Mouse (Mus musculus) CH12.LX (cell line): ENCODE measurements around the gene Kalrn. TPM values are rescaled to one million over a fixed set of nuclear protein-coding genes. Genes with fewer than 3 reads are reported as not detected.

Experiments used
- DNase-seq: peaks from one replicate; pipeline ENCODE4 v3.0.0-alpha.2; 2013; ENCODE audit errors: extremely low read depth
- H3K27ac ChIP-seq: 2 replicates; pipeline ENCODE4 v1.5.1; 2012; ENCODE audit warnings: low read depth, mild to moderate bottlenecking, control low read depth, moderate library complexity; ENCODE audit not compliant: insufficient read depth
- H3K27me3 ChIP-seq: replicated peaks from 2 replicates; pipeline ENCODE3; 2012; ENCODE audit warnings: inconsistent platforms
- H3K36me3 ChIP-seq, 2 experiments: replicated peaks in 1 of 2; 2 replicates each; pipeline versions ENCODE3 to v1.6.1; 2012; ENCODE audit warnings: inconsistent platforms in 1 of 2, low read length in 1 of 2, mild to moderate bottlenecking in 1 of 2, mixed read lengths in 1 of 2, moderate library complexity in 1 of 2; ENCODE audit not compliant: control insufficient read depth in 1 of 2, insufficient read depth in 1 of 2
- H3K4me1 ChIP-seq, 2 experiments: 2 replicates each; pipeline ENCODE4 v1.6.1; 2012; ENCODE audit warnings: inconsistent platforms in 1 of 2, moderate library complexity in 1 of 2; ENCODE audit not compliant: insufficient read depth in 2 of 2, control insufficient read depth in 1 of 2
- H3K4me2 ChIP-seq: 2 replicates; pipeline ENCODE4 v1.6.1; 2012; ENCODE audit warnings: low read depth, mild to moderate bottlenecking, control low read depth; ENCODE audit not compliant: poor library complexity, insufficient read depth, severe bottlenecking
- H3K4me3 ChIP-seq, 3 experiments: fragments of 150-350 bp in 1 of 3; sonication (generic) in 1 of 3; replicated peaks in 1 of 3; 2 replicates each; pipeline versions ENCODE3 to v1.5.1; 2011 to 2012; ENCODE audit warnings: low read depth in 2 of 3, low read length in 2 of 3, mild to moderate bottlenecking in 2 of 3, moderate library complexity in 2 of 3, control low read depth in 1 of 3, improper control_type of control experiment in 1 of 3, inconsistent platforms in 1 of 3, mixed read lengths in 1 of 3; ENCODE audit not compliant: poor library complexity in 1 of 3
- H3K79me2 ChIP-seq: replicated peaks from 2 replicates; pipeline ENCODE4 v1.6.1; 2012; ENCODE audit warnings: mild to moderate bottlenecking, moderate library complexity; ENCODE audit not compliant: control insufficient read depth, poor library complexity, insufficient read depth, severe bottlenecking; ENCODE audit errors: extremely low read depth
- H3K9ac ChIP-seq: 2 replicates; pipeline ENCODE4 v1.6.1; 2012; ENCODE audit warnings: low read depth, mild to moderate bottlenecking, control low read depth, moderate library complexity; ENCODE audit not compliant: insufficient read depth
- H3K9me3 ChIP-seq: replicated peaks from 2 replicates; pipeline ENCODE3; 2012; ENCODE audit warnings: low read length, inconsistent platforms, mixed read lengths
- BHLHE40 ChIP-seq: IDR thresholded peaks from 2 replicates; pipeline ENCODE4 v1.6.1; 2011; ENCODE audit warnings: mild to moderate bottlenecking, low read depth, low read length, improper control_type of control experiment
- E2F4 ChIP-seq: IDR thresholded peaks from 2 replicates; pipeline ENCODE4 v1.6.1; 2011; ENCODE audit warnings: low read depth, low read length, improper control_type of control experiment; ENCODE audit not compliant: insufficient replicate concordance
- EP300 ChIP-seq: IDR thresholded peaks from 2 replicates; pipeline ENCODE4 v1.6.1; 2011; ENCODE audit warnings: low read length, improper control_type of control experiment
- ETS1 ChIP-seq: conservative IDR thresholded peaks from 2 replicates; pipeline ENCODE4 v1.6.1; 2012; ENCODE audit warnings: low read depth, mild to moderate bottlenecking, inconsistent platforms, low read length, improper control_type of control experiment, moderate library complexity
- JUN ChIP-seq: IDR thresholded peaks from 2 replicates; pipeline ENCODE4 v1.6.1; 2011; ENCODE audit warnings: low read depth, mild to moderate bottlenecking, low read length, improper control_type of control experiment, moderate library complexity; ENCODE audit not compliant: insufficient read depth
- JUND ChIP-seq: conservative IDR thresholded peaks from 2 replicates; pipeline ENCODE4 v1.6.1; 2011; ENCODE audit warnings: low read depth, low read length, improper control_type of control experiment
- MAZ ChIP-seq: IDR thresholded peaks from 2 replicates; pipeline ENCODE4 v1.6.1; 2012; ENCODE audit warnings: low read depth, mild to moderate bottlenecking, inconsistent platforms, low read length, improper control_type of control experiment, moderate library complexity
- POLR2A ChIP-seq: IDR thresholded peaks from 2 replicates; pipeline ENCODE4 v1.6.1; 2011; ENCODE audit warnings: low read depth, mild to moderate bottlenecking, improper control_type of control experiment, low read length
- SIN3A ChIP-seq: IDR thresholded peaks from 2 replicates; pipeline ENCODE4 v1.6.1; 2012; ENCODE audit warnings: low read length, improper control_type of control experiment, inconsistent platforms
- SMC3 ChIP-seq: IDR thresholded peaks from 2 replicates; pipeline ENCODE4 v1.6.1; 2011; ENCODE audit warnings: low read depth, low read length, improper control_type of control experiment
- UBTF ChIP-seq: IDR thresholded peaks from 2 replicates; pipeline ENCODE4 v1.6.1; 2012; ENCODE audit warnings: low read depth, mild to moderate bottlenecking, inconsistent platforms, low read length, improper control_type of control experiment, moderate library complexity
- USF2 ChIP-seq: conservative IDR thresholded peaks from 2 replicates; pipeline ENCODE4 v1.6.1; 2011; ENCODE audit warnings: low read depth, low read length, improper control_type of control experiment
- ZC3H11A ChIP-seq: IDR thresholded peaks from 2 replicates; pipeline ENCODE4 v1.6.1; 2012; ENCODE audit warnings: low read depth, mild to moderate bottlenecking, inconsistent platforms, low read length, improper control_type of control experiment
- ZNF384 ChIP-seq: IDR thresholded peaks from 2 replicates; pipeline ENCODE4 v1.6.1; 2012; ENCODE audit warnings: low read depth, low read length, improper control_type of control experiment, inconsistent platforms
- dilution Hi-C: fragments of 300-500 bp; cut with MboI; formaldehyde crosslinking; loops from 2 replicates; pipeline ENCODE4 v1.14.3; 2020; ENCODE audit warnings: low sequenced_read_pairs; ENCODE audit not compliant: extremely low pct_unique_long_range_greater_than_20kb, extremely low pct_ligation_motif_present
- in situ Hi-C: fragments of 300-500 bp; cut with MboI; formaldehyde crosslinking; loops from 3 replicates; pipeline ENCODE4 v1.14.3; 2019; ENCODE audit warnings: low sequenced_read_pairs, low pct_ligation_motif_present, low pct_unique_long_range_greater_than_20kb, mixed read lengths
- polyA plus RNA-seq: library from polyadenylated mRNA; unstranded; fragments of >175 nt; gene quantifications from 2 replicates; pipeline ENCODE4 v1.2.1, GENCODE M21; 2012; ENCODE audit warnings: low read depth; ENCODE audit not compliant: insufficient read length
- total RNA-seq, 2 experiments: library from RNA; depleted of rRNA; stranded (reverse); fragments of 300-350 nt in 1 of 2; fragments of >200 nt in 1 of 2; gene quantifications; 2 replicates each; pipeline ENCODE4 v1.2.3; 2012 to 2014

Kalrn gene
- total and polyA plus RNA-seq, 3 experiments, result 0.08 to 0.09 TPM; not detected in 1

GRCm38 (mm10) chr16:33941271-33941781 is 632.0 kb downstream of the Kalrn start:
- H3K9me3 ChIP-seq, result no peaks in the 10 kb centered on the region
- no peaks in the 10 kb centered on the region for H3K36me3 ChIP-seq
- H3K4me3 ChIP-seq, result no peak overlapping the region
- H3K27me3 ChIP-seq, result peaks cover 3% of the 10 kb centered on the region
- no peaks in the 10 kb centered on the region for H3K4me1 ChIP-seq
- DNase-seq, result no peak
- no peak overlapping the region for H3K27ac ChIP-seq
- H3K79me2 ChIP-seq, result no peaks in the 10 kb centered on the region
- no peak overlapping the region for H3K9ac ChIP-seq
- no peak for TF ChIP-seq UBTF
- no peak for TF ChIP-seq JUND
- no peak for TF ChIP-seq ETS1
- no peak for TF ChIP-seq POLR2A
- no peak for TF ChIP-seq E2F4
- no peak for TF ChIP-seq SIN3A
- no peak for TF ChIP-seq SMC3
- dilution Hi-C loops, result no loop called here
- in situ Hi-C loops, result no loop called here
- no peak overlapping the region for H3K4me2 ChIP-seq

- H3K36me3 ChIP-seq, result no peaks in the 10 kb centered on the region
- TF ChIP-seq E2F4 (no peak), EP300 (no peak), MAZ (no peak), ZNF384 (no peak), USF2 (no peak)
- no peak overlapping the region for H3K9ac ChIP-seq
- no peaks in the 10 kb centered on the region for H3K9me3 ChIP-seq
- no peak overlapping the region for H3K4me3 ChIP-seq
- no peaks in the 10 kb centered on the region for H3K79me2 ChIP-seq
- H3K27ac ChIP-seq, result no peak overlapping the region
- H3K4me2 ChIP-seq, result no peak overlapping the region
- in situ Hi-C loops (no loop called here), dilution Hi-C loops (no loop called here)
- peaks cover 3% of the 10 kb centered on the region for H3K27me3 ChIP-seq
- H3K4me1 ChIP-seq, result no peaks in the 10 kb centered on the region
- no peak for DNase-seq
Observed at GRCm38 (mm10) chr16:33940095-33940494, 633.2 kb downstream of the Kalrn start.

GRCm38 (mm10) chr16:33939636-33940035 is 633.7 kb downstream of the Kalrn start:
- Histone ChIP-seq H3K4me2 (no peak overlapping the region), H3K27me3 (peaks cover 3% of the 10 kb centered on the region), H3K79me2 (no peaks in the 10 kb centered on the region)
- in situ Hi-C loops, result no loop called here
- TF ChIP-seq BHLHE40, result no peak
- no peak for TF ChIP-seq JUN
- no peak for TF ChIP-seq ZC3H11A
- TF ChIP-seq, all 38 proteins: peak for 0
- H3K27ac ChIP-seq, result no peak overlapping the region
- no peak overlapping the region for H3K9ac ChIP-seq
- dilution Hi-C loops, result no loop called here
- H3K9me3 ChIP-seq, result peaks cover under 1% of the 10 kb centered on the region
- H3K36me3 ChIP-seq, result no peaks in the 10 kb centered on the region
- no peaks in the 10 kb centered on the region for H3K4me1 ChIP-seq
- no peak overlapping the region for H3K4me3 ChIP-seq
- DNase-seq, result no peak
